Mouse (Mus musculus): ENCODE measurements around the gene Auts2.

- TF ChIP-seq CTCF (IDR thresholded peaks at IDR 0.05) = no peak
- TF ChIP-seq EP300 (IDR thresholded peaks at IDR 0.05) = no peak
Measured at GRCm38 (mm10) chr5:131581110-131582050, 961.8 kb downstream of the Auts2 start.

Measured in lung, postnatal 0 days (tissue).